Mouse (Mus musculus): ENCODE results near the gene Helq.
A peak's percentile ranks its signal among the peaks of the same experiment; 100 is the strongest.

The Helq gene

DNA sequence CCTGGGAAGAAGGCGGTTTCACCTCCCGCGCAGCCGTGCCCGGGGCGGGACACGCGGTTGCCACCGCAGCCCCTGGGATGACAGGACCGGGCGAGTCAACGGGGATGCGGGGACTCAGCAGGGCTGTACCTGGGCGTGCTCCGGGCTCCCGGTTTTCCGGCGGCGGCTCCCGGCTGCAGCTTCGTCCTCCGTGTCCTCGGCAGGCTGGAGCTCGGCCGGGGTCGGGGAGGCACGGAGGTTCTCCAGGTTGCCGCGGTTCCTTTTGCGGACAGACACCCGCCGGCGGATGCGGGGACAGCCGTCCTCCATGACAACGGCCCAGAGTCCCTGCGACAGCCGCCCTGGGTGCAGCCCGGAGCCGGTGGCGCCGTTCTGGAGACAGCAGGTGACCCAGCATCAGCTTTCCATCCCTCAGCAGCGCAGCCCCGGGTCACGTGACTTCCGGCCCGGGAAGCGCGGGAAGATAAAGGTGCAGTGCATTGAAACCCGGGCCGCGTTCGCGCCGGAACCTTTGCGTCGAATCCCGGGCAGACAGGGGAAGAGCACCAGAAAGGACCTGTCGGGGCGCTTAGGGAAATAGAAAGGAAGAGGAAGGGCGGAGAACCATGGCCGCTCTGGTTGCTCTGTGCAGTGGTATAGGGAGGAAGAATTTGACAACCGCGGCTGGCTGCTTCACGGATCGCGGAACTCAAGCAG lies at the start of gene Helq, which contains the start of gene Mrps18c:
TSS of gene Helq (minus strand) at position 434 of the 696 bp plus-strand sequence.
TSS of gene Mrps18c (plus strand) at position 463 of the 696 bp plus-strand sequence.
- peak; percentile 83 to 87 for DNase-seq

DNA sequence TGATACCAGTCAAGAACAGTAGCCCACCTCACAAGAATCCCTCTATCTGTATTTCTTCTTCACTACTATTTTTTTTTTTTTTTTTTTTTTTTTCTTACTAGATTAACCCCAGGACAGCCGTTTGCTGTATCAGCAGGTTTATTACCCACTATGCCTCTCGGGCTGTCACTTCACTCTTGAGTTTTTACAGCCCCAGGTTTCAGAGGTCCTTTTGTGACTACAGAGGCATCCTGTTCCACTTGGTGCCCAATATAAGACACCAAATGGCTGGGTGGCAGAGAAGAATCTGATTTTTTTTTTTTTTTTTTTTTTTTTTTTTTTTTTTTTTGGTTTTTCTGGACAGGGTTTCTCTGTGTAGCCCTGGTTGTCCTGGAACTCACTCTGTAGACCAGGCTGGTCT lies 48.7 kb upstream of the Helq start:
- no peak for DNase-seq

DNA sequence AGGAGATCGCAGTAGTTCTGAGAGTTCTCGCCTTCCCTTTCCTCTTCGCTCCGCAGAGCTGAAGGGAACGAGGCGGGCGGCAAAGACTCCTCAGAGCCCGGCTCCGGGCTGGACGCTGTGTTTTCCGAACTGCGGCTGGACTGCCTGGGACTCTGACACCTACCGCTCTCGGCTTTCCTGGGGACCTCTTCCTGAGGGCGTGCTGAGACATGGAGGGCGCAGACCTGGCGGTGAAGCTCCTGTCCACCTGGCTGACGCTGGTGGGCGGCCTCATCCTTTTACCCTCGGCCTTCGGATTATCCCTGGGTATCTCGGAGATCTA lies 48.2 kb upstream of the Helq start:
- no peak for DNase-seq

DNA sequence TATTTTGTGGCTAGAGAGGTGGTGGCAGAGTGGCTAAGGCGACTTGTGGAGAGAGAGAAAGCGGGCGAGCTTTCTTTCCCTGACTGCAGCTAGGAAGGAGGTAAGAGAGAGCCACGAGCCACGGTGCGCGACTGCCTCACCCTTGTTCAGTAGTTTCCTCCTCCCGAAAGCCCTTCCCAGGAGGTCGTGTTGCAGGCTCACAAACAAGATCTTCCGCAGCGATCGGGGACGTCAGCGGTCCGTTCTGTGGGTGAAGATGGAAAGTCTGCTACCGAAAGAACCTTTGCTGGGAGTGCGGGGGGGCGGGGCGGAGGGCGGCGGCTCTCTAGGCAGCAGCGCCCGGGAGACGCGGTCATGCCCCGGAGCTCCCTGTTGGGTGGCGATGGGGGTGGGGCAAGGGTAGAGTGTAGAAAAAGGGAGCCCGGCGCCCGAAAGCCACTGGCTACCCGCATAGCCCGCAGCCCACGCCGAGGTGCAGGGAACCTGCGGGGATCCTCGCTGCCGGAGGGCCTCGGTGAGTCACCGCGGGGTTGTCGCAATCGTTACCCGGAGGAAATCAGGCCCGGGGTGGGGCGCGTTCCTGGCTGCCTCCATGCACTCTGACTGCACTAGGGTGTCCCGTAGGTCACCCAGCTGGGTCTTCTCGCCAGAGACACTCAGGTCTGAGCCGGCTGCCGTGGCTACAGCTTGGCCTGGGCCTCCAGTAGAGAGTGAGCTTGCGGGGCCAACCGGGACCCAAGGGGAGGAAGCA lies 47.6 kb upstream of the Helq start:
- peak; percentile 51 to 57 for DNase-seq

DNA sequence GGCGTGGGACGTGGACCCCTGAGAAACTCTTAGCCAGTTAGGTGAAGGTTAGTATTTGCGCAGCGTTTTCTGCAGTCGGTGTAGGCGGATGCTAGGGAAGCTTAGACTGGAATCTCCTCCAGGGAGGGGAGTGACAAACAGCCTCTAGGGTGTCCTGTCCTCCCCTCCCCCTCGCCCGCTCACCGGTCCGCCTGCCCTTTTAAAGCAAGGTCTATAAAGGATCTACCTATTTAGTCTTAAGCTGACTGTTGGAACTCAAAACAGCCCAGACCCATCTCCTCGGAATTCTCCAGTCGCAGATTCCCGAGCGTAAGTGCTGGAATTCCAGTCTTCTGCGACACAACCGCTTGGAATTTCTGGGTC lies 47.1 kb upstream of the Helq start, which contains the start of gene Gpat3:
TSS of gene Gpat3 (plus strand) at position 229 of the 363 bp plus-strand sequence.
- DNase-seq: no peak

DNA sequence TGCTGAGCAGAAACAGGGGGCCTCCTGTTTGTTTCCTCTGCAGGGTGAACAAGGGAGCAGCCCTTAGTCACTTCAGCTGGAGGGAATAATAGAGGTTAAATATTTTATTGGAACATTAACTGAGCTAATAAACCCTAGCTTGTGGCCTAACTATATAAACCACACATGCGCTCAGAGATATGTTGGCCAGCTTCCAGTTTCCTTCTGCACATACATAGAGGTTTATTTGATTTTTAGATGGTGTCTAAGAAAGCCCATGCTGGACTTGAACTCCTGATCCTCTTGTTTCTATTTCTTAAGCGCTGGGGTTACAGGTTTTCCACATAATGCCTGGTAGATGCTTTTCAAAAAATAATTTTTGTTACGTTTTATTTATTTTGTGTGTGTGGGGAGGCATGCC lies 46.1 kb upstream of the Helq start:
- no peak for DNase-seq

DNA sequence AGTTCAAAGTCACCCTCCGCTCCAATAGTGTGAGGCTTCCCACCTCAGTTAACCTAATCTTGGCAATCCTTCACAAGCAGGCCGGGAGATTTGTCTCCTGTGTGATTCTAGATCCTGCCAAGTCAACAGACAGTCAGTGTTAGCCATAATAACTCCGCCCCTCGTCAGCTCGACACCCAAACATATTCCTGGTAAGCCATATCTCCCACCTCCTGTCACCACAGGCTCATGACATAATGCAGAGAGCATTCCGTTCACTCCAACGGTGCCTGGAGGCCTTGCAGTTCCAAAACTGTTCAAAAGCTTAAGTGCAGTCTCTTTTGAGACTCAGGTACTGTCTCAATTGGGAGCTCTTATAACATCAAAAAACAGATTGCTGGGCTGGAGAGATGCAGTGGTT lies 39.5 kb upstream of the Helq start:
- DNase-seq: no peak

GRCm38 (mm10) chr5:100835862-100836538 lies 37.6 kb upstream of the Helq start:
- DNase-seq: no peak

DNA sequence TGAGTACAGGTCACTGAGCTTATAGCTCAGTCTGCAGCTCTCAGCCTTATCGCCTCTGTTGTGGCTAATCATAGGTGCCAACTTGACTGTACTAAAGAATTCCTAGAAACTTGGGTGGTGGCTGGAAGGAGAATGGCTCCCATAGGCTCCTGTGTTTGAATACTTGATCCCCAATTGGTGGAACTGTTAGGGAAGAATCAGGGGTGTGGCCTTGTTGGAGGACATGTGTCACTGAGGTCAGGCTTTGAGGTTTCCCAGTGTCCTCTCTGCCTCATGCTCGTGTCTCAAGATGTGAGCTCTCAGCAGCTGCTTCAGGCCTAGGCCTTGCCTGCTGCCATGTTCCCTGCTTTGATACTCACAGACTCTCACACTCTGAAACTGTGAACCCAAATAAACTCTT lies 35.4 kb upstream of the Helq start:
- no peak for DNase-seq

- DNase-seq: no peak
Observed at GRCm38 (mm10) chr5:100832680-100833079, 34.3 kb upstream of the Helq start.

DNA sequence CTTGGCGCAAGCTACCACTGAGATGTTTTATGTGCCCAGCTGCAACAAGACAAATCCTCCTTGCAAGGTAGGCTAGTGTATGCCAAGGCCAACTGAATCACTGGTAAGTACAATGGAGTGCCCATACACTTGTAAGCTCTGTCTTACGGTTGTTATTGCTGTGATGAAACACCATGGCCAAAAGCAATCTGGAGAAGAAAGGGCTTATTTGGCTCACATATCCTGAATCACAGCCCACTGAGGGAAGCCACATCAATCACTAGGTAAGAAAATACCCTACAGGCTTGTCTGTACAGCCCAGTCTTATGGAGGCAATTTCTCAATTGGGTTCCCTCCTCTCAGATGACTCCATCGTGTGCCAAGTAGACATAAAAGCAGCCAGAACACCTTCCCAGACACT lies 30.3 kb upstream of the Helq start:
- no peak for DNase-seq

DNA sequence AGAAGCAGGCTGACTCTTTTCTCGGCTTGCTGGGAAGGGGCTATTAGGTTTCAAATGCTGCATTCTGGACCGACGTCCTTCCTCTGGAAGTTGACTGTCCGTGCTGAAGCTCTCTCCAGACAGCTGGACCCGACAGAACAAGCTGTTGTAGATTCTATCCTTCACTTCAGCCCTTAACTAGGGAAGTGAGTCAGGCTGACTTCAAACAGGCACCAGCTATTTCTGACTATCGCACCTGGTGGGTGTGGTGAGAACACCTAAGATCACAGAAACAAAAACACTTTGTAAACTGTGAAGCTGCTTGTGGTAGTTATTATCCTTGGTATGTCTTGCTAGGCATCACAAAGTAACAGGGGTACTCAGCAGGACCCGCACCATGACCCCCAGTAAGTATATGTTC lies 28.1 kb upstream of the Helq start:
- no peak for DNase-seq

GRCm38 (mm10) chr5:100825975-100826374 lies 27.6 kb upstream of the Helq start:
- no peak for DNase-seq

- DNase-seq: peak; percentile 27 to 48
Observed at GRCm38 (mm10) chr5:100822826-100823225, 24.4 kb upstream of the Helq start.

DNA sequence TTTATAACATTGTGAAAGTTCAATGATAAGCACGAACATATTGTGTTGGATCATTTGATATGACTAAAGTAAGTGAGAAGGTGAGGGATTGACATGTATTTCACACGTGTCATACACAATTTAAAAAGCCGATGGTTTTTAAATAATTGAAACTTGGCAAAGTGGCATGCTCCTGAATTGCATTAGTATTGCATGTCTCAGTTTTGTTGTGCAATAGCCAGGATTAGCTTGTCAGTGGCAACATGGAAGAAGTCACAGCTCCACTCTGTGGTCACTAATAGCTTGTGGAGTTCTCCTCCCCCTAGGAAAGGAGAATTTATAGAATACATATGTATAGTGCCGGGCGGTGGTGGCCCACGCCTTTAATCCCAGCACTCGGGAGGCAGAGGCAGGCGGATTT lies 23.0 kb upstream of the Helq start:
- DNase-seq: no peak

- DNase-seq: peak; percentile 84 to 87
Observed at GRCm38 (mm10) chr5:100820483-100821184, 22.2 kb upstream of the Helq start, which contains the start of gene Abraxas1. Gene Abraxas1, minus strand, starts transcription at chr5:100820965.

DNA sequence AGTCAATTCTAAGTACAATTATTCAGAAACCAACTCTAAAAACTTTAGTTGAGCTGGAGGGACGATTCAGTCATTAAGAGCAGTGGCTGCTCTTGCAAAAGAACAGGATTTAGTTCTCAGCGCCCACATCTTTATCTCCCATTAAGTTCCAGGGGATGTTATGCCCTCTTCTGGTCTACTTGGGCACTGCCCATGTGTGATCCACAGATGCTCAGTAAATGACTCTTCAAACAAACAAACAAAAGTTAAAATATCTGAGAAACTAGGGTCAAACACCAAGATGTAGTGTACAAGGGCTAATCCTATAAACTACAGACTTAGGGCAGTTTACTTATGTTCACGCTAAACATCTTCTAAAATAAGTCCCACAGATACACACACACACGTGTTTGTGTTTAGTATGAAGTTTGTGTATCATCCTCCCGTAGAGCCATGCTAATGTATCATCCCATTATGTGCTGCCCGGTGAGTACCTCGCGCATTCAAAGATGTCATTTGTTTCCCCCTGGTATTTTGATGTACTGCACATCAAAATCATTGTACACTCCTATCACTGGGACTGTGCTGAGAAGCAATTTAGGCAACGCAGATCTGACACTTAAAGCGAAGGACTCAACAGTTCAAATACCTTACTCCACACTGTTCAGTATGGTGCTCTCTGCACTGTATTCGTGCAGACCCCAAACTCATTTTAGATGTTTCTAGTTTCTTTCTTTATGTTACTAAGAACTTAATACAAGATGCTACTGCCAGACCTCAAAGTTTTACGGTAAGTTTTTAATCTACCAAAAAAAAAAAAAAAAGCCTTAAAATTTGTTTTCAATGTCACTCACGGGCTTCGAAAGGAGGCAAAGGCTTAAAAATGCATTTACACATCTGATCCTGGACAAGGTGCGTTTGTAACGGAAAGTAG lies 21.4 kb upstream of the Helq start:
- no peak for DNase-seq

DNA sequence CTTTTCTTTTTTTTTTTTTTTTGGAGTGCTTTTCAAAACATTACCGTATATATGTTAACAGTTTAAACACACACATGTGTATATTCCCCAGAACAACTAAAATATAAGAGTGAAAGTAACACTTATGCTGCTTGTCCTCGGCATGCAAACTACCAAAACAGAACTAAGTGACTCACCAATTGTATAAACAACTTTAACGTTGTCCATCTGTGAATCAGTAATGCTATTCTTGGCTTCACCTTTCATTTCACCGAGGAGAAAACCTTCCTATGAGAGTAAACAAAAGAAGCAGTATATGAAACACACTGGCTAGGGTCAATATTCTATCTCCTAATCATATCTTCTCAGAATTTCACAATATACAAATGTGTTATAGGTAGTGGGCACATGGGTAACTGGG lies 19.9 kb upstream of the Helq start:
- DNase-seq: no peak

DNA sequence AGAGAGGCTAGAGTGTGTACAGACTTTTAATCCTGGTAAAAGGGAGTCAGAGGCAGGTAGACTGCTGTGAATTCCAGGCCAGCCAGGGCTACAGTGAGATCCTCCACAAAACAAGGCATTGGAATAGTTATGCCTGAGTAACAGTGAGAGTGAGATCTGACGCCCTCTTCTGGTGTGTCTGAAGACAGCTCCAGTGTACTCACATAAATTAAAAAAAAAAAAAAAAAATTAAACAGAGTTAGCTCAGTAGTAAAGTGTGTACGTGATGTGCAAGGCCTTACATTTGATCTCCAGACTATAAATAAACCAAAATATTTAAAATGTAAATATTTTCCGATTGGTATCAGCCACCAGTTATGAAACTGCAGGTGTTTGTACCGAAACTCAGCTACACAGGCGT lies 4.3 kb downstream of the Helq start:
- no peak for DNase-seq

GRCm38 (mm10) chr5:100792261-100792660 lies 6.1 kb downstream of the Helq start:
- DNase-seq: no peak

- no peak for DNase-seq
Observed at GRCm38 (mm10) chr5:100787527-100787926, 10.9 kb downstream of the Helq start.

- no peak for DNase-seq
Observed at GRCm38 (mm10) chr5:100779002-100779401, 19.4 kb downstream of the Helq start.
